Mouse (Mus musculus): ENCODE results near the gene Sptb. TPM values are rescaled to one million over a fixed set of nuclear protein-coding genes. Genes with fewer than 3 reads are reported as not detected.

The Sptb gene
- polyA plus RNA-seq, 1 experiment from 2014 or later = 0.90 TPM

GRCm38 (mm10) chr12:76681937-76682336 is 28.4 kb downstream of the Sptb start:
- no peaks in the 10 kb centered on the region; the same call in 1 of the 2 replicates for H3K4me1 ChIP-seq (ENCODE audit: control insufficient read depth, insufficient read depth, low read length)
- H3K27me3 ChIP-seq (replicated peaks; ENCODE audit: control insufficient read depth, insufficient read depth, low read length) = no peaks in the 10 kb centered on the region
- H3K9ac ChIP-seq (ENCODE audit: low read length) = no peak overlapping the region
- H3K4me3 ChIP-seq (ENCODE audit: low read depth, low read length) = no peak overlapping the region
- H3K36me3 ChIP-seq (ENCODE audit: control insufficient read depth, insufficient read depth, low read length) = no peaks in the 10 kb centered on the region
- no peak overlapping the region for H3K27ac ChIP-seq (ENCODE audit: low read depth, low read length)
- ATAC-seq = no peak
- no peak overlapping the region for H3K4me2 ChIP-seq (ENCODE audit: low read length)
- H3K9me3 ChIP-seq (replicated peaks; ENCODE audit: control insufficient read depth, low read length) = no peaks in the 10 kb centered on the region
- no peak for DNase-seq (ENCODE audit: low spot score)

- H3K4me2 ChIP-seq (ENCODE audit: low read length) = no peak overlapping the region
- H3K4me1 ChIP-seq (ENCODE audit: control insufficient read depth, insufficient read depth, low read length) = no peaks in the 10 kb centered on the region; the same call in 1 of the 2 replicates
- no peak overlapping the region for H3K4me3 ChIP-seq (ENCODE audit: low read depth, low read length)
- no peaks in the 10 kb centered on the region for H3K9me3 ChIP-seq (replicated peaks; ENCODE audit: control insufficient read depth, low read length)
- 43% methylated on average over 7 of the region's 7 CpGs for WGBS
- H3K9ac ChIP-seq (ENCODE audit: low read length) = no peak overlapping the region
- ATAC-seq = no peak
- DNase-seq (ENCODE audit: low spot score) = no peak
- no peaks in the 10 kb centered on the region for H3K27me3 ChIP-seq (replicated peaks; ENCODE audit: control insufficient read depth, insufficient read depth, low read length)
- H3K27ac ChIP-seq (ENCODE audit: low read depth, low read length) = no peak overlapping the region
- no peaks in the 10 kb centered on the region for H3K36me3 ChIP-seq (ENCODE audit: control insufficient read depth, insufficient read depth, low read length)
Measured at GRCm38 (mm10) chr12:76677068-76677467, 33.3 kb downstream of the Sptb start.

GRCm38 (mm10) chr12:76676477-76676876 is 33.9 kb downstream of the Sptb start:
- Histone ChIP-seq H3K4me3 (ENCODE audit: low read depth, low read length) (no peak overlapping the region), H3K9ac (ENCODE audit: low read length) (no peak overlapping the region), H3K9me3 (replicated peaks; ENCODE audit: control insufficient read depth, low read length) (no peaks in the 10 kb centered on the region), H3K4me1 (ENCODE audit: control insufficient read depth, insufficient read depth, low read length) (no peaks in the 10 kb centered on the region; the same call in 1 of the 2 replicates), H3K36me3 (ENCODE audit: control insufficient read depth, insufficient read depth, low read length) (no peaks in the 10 kb centered on the region), H3K27me3 (replicated peaks; ENCODE audit: control insufficient read depth, insufficient read depth, low read length) (no peaks in the 10 kb centered on the region), H3K27ac (ENCODE audit: low read depth, low read length) (no peak overlapping the region), H3K4me2 (ENCODE audit: low read length) (no peak overlapping the region)
- DNase-seq (ENCODE audit: low spot score) = no peak
- 88% methylated on average over 22 of the region's 22 CpGs for WGBS
- no peak for ATAC-seq

- H3K9ac ChIP-seq (ENCODE audit: low read length) = no peak overlapping the region
- no peaks in the 10 kb centered on the region; the same call in 1 of the 2 replicates for H3K4me1 ChIP-seq (ENCODE audit: control insufficient read depth, insufficient read depth, low read length)
- WGBS = 35% methylated on average over 5 of the region's 5 CpGs
- no peak overlapping the region for H3K4me3 ChIP-seq (ENCODE audit: low read depth, low read length)
- DNase-seq (ENCODE audit: low spot score) (no peak), ATAC-seq (no peak)
- H3K27ac ChIP-seq (ENCODE audit: low read depth, low read length) = no peak overlapping the region
- H3K4me2 ChIP-seq (ENCODE audit: low read length) = no peak overlapping the region
- H3K27me3 ChIP-seq (replicated peaks; ENCODE audit: control insufficient read depth, insufficient read depth, low read length) = no peaks in the 10 kb centered on the region
- H3K9me3 ChIP-seq (replicated peaks; ENCODE audit: control insufficient read depth, low read length) = no peaks in the 10 kb centered on the region
- H3K36me3 ChIP-seq (ENCODE audit: control insufficient read depth, insufficient read depth, low read length) = no peaks in the 10 kb centered on the region
Measured at GRCm38 (mm10) chr12:76675364-76675763, 35.0 kb downstream of the Sptb start.

GRCm38 (mm10) chr12:76673794-76674222 is 36.5 kb downstream of the Sptb start:
- WGBS = 83% methylated on average over 12 of the region's 12 CpGs
- Histone ChIP-seq H3K27me3 (replicated peaks; ENCODE audit: control insufficient read depth, insufficient read depth, low read length) (no peaks in the 10 kb centered on the region), H3K36me3 (ENCODE audit: control insufficient read depth, insufficient read depth, low read length) (no peaks in the 10 kb centered on the region), H3K4me3 (ENCODE audit: low read depth, low read length) (no peak overlapping the region), H3K4me2 (ENCODE audit: low read length) (no peak overlapping the region), H3K27ac (ENCODE audit: low read depth, low read length) (no peak overlapping the region), H3K9ac (ENCODE audit: low read length) (no peak overlapping the region), H3K9me3 (replicated peaks; ENCODE audit: control insufficient read depth, low read length) (no peaks in the 10 kb centered on the region), H3K4me1 (ENCODE audit: control insufficient read depth, insufficient read depth, low read length) (no peaks in the 10 kb centered on the region; the same call in 1 of the 2 replicates)
- ATAC-seq = no peak
- no peak for DNase-seq (ENCODE audit: low spot score)

DNA sequence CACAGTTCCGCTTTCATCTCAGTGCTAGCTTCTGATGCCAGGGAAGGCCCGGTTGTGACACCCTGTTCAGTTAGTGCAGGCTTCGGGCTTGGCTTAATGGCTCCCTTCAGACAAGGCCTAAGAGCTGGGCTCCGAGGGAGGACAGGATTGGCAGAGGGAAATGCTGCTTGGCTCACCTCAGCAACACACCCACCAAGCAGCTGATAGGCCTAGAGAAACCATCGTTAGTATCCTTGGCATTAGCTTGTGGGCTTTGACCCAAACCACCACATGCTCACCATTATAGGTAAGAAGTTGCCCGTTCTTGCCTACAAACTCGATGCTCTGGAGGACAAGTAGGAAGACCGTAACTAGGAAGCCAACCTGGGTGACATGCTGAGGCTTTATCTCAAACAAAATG is 38.3 kb downstream of the Sptb start:
- Histone ChIP-seq H3K27me3 (replicated peaks; ENCODE audit: control insufficient read depth, insufficient read depth, low read length) (no peaks in the 10 kb centered on the region), H3K4me3 (ENCODE audit: low read depth, low read length) (no peak overlapping the region), H3K4me2 (ENCODE audit: low read length) (no peak overlapping the region)

GRCm38 (mm10) chr12:76670533-76671086 is 39.7 kb downstream of the Sptb start:
- no peaks in the 10 kb centered on the region for H3K27me3 ChIP-seq (replicated peaks; ENCODE audit: control insufficient read depth, insufficient read depth, low read length)
- WGBS = 77% methylated on average over 13 of the region's 13 CpGs
- H3K4me1 ChIP-seq (ENCODE audit: control insufficient read depth, insufficient read depth, low read length) = no peaks in the 10 kb centered on the region; the same call in 1 of the 2 replicates
- no peak for ATAC-seq
- no peak overlapping the region for H3K27ac ChIP-seq (ENCODE audit: low read depth, low read length)
- DNase-seq (ENCODE audit: low spot score) = no peak
- H3K4me3 ChIP-seq (ENCODE audit: low read depth, low read length) = no peak overlapping the region
- no peaks in the 10 kb centered on the region for H3K36me3 ChIP-seq (ENCODE audit: control insufficient read depth, insufficient read depth, low read length)
- no peak overlapping the region for H3K9ac ChIP-seq (ENCODE audit: low read length)
- H3K9me3 ChIP-seq (replicated peaks; ENCODE audit: control insufficient read depth, low read length) = no peaks in the 10 kb centered on the region
- no peak overlapping the region for H3K4me2 ChIP-seq (ENCODE audit: low read length)

More for the DNA sequence above, 38.3 kb downstream of the Sptb start:
- Histone ChIP-seq H3K36me3 (ENCODE audit: control insufficient read depth, insufficient read depth, low read length) (no peaks in the 10 kb centered on the region), H3K9ac (ENCODE audit: low read length) (no peak overlapping the region), H3K9me3 (replicated peaks; ENCODE audit: control insufficient read depth, low read length) (no peaks in the 10 kb centered on the region), H3K4me1 (ENCODE audit: control insufficient read depth, insufficient read depth, low read length) (no peaks in the 10 kb centered on the region; the same call in 1 of the 2 replicates), H3K27ac (ENCODE audit: low read depth, low read length) (no peak overlapping the region)
- no peak for ATAC-seq
- WGBS = 82% methylated on average over 8 of the region's 8 CpGs
- DNase-seq (ENCODE audit: low spot score) = no peak

DNA sequence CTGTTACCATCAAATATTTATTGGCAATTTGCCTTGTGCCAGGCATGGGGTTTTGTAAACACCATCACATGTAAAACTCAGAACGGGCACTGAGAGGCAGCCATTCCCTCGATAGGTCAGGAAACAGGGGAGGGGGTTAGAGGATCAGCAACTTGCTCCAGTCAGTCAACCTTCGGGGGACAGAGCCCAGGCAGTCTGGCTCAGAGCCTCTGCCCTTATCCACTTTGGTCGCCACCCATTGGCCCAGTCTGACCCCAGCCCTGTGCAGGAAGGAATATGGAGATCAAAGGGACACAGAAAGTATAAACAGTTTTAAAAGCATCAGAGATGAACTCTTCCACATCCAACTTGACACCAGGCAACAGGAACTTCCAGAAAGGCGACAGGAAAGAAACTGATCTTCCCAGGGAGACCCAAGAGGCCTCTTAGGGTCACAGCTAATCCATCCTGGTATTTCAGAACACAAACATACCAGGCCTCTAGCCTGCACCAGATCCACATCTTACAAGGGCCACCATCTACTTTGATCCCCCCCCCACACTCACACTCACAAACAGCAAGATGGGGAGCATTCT is 40.3 kb downstream of the Sptb start:
- Histone ChIP-seq H3K36me3 (ENCODE audit: control insufficient read depth, insufficient read depth, low read length) (no peaks in the 10 kb centered on the region), H3K9ac (ENCODE audit: low read length) (no peak overlapping the region), H3K27ac (ENCODE audit: low read depth, low read length) (no peak overlapping the region), H3K27me3 (replicated peaks; ENCODE audit: control insufficient read depth, insufficient read depth, low read length) (no peaks in the 10 kb centered on the region), H3K9me3 (replicated peaks; ENCODE audit: control insufficient read depth, low read length) (no peaks in the 10 kb centered on the region), H3K4me2 (ENCODE audit: low read length) (no peak overlapping the region), H3K4me3 (ENCODE audit: low read depth, low read length) (no peak overlapping the region), H3K4me1 (ENCODE audit: control insufficient read depth, insufficient read depth, low read length) (no peaks in the 10 kb centered on the region)
- no peak for DNase-seq (ENCODE audit: low spot score)
- 59% methylated on average over 5 of the region's 5 CpGs for WGBS
- ATAC-seq = no peak

DNA sequence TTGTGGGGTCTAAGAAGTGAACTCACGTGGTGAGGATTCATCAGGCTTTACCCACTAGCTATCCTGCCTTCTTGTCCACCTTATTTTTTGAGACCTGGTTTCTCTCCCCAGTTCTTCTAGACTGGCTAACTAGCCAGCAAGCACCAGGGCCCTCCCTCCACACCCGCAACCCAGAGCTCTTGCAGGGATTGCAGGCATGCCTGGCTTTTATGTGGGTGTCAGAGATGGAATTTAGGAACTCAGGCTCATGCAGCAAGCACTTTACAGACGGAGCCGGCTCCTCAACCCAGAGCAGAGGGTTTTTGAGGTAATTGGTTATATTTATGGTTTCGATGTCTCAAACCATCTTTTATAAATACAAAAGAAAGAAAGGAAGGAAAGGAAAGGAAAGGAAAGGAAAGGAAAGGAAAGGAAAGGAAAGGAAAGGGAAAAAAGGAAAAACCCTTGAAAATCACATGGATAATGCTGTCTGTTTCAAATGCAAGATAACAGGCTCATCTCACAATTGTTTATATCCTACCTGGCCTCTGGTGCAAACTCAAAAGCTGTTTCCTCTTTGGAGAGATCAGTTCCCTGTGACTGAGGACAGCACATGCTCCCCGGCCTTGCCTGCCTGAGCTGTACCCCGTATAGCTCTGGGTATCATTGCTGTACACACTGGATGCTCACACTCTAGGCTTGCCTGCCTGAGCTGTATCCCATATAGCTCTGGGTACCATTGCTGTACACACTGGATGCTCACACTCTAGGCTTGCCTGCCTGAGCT is 41.5 kb downstream of the Sptb start:
- no peaks in the 10 kb centered on the region for H3K36me3 ChIP-seq (ENCODE audit: control insufficient read depth, insufficient read depth, low read length)
- no peaks in the 10 kb centered on the region for H3K4me1 ChIP-seq (ENCODE audit: control insufficient read depth, insufficient read depth, low read length)
- no peaks in the 10 kb centered on the region for H3K27me3 ChIP-seq (replicated peaks; ENCODE audit: control insufficient read depth, insufficient read depth, low read length)
- no peak overlapping the region for H3K4me3 ChIP-seq (ENCODE audit: low read depth, low read length)
- H3K4me2 ChIP-seq (ENCODE audit: low read length) = no peak overlapping the region
- no peak for ATAC-seq
- no peaks in the 10 kb centered on the region for H3K9me3 ChIP-seq (replicated peaks; ENCODE audit: control insufficient read depth, low read length)
- 94% methylated on average over 7 of the region's 7 CpGs for WGBS
- H3K27ac ChIP-seq (ENCODE audit: low read depth, low read length) = no peak overlapping the region
- no peak overlapping the region for H3K9ac ChIP-seq (ENCODE audit: low read length)
- no peak for DNase-seq (ENCODE audit: low spot score)

All from forebrain, embryonic 14.5 days (tissue).